Mouse (Mus musculus) neutrophil, adult 65 days (primary cell): ENCODE measurements around the gene Kpna7. TPM values are rescaled to one million over a fixed set of nuclear protein-coding genes. Genes with fewer than 3 reads are reported as not detected.

Source experiments
- total RNA-seq: library from RNA; stranded (reverse); gene quantifications from 2 replicates; pipeline ENCODE4 v1.2.4, GENCODE M21; 2023

Kpna7 gene
- total RNA-seq: not detected in 2 replicates

DNA sequence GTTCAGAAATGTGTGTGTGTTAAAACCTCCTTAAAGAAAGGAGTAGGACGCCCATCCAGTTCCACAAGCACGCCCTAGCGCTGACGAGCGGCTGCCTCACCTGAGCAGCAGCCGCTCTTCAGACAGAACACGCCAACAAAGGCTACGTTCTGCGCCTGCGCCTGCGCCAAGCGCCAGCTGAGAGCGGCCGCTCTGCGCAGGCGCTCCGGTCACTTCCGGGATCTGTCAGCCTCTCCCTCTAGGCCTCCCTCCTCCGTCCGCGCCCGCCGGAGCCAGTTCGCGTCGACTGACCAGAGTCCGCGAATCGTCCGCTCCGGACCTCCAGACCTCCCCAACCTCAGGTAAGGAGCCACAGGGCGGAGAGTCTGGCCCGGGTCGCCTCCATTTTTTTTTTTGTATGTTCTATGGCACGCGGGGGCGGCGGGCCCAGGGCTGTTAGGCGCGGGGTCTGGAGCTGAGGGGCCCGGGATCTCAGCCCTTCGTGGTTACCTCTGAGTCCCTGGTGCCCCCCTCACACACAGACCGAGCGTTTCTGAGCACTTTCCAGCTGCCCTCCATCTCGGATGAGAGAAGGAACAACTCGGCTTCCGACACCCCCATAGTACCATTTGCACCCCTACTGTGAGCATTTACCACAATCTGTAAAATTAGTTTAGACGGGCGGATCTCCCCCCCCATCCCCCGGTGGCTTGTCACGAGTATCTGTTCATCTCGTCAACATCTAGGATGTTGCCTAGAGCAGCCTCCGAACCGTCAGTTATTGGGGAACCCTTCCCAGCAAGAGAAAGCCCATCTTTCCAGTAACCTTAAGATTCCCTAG, at the start of gene Kpna7, which contains the start of gene Arpc1a:
Kpna7 (minus strand) TSS at position 399 of the 820 bp plus-strand sequence.
Arpc1a (plus strand) TSS at position 199 of the 820 bp plus-strand sequence.

DNA sequence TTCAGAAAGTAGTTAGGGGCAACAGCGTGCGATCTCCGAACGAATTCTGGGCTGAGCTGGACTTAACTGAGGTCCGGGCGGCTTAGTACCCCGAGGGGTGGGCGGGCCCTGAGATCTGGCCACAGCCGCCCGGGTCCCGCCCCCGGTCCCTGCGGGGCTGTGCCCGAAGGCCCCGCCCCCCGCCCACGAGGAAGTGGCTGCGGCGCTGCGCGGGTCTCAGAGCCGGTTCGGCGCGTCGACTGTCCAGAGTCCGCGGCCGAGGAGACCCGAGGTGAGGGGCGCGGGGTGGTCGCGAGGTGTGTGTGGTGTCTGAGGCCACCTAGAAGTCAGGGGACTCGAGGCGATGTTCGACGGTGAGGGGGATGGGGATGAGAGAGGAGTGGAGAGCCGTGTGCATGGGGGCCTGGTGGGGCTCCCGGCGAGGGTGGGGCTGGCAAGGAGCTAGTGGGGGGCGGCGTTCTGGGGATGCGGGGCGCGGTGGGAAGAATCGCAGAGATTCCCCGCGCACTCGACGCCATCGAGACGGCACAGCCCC, 30.3 kb upstream of the Kpna7 start, which contains the start of gene Arpc1b:
Arpc1b (plus strand) TSS at position 145 of the 535 bp plus-strand sequence.

DNA sequence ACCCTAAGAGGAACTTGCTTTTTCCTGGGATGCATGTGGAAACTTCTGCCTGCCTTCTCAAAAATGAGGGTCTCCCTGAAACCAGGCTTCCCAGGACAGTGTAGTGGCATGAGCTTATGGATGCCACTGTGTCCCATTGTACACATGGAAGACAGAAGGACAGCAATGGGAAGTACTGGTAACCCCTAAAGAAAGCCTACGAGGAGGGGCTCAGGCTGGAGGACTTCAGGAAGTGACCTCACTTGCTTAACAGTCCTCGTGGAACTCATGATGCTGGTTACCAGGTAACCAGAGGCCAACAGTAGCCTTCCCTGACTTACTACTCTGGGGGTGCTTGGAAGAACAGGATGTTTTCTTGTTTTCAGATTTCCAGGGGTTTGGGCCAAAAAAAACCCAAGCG, 41.1 kb downstream of the Kpna7 start, which contains the start of gene 1700018F24Rik:
1700018F24Rik (plus strand) TSS at position 301 of the 400 bp plus-strand sequence.

DNA sequence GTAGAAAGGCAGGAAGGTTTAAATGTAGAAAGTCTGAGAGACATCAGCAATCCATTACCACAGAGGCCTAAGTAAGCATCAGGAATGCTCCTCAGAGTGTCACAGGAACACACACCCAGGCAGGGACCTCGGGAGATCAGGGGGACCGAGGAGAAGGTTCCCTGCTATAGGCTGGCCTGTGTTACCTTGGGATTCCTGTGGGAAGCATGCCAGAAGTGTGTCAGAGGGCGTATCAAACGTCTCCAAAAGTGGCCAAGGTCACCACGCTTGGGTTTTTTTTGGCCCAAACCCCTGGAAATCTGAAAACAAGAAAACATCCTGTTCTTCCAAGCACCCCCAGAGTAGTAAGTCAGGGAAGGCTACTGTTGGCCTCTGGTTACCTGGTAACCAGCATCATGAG, 51.4 kb downstream of the Kpna7 start, which contains the start of gene Gm4871:
Gm4871 (minus strand) TSS at position 364 of the 400 bp plus-strand sequence.

DNA sequence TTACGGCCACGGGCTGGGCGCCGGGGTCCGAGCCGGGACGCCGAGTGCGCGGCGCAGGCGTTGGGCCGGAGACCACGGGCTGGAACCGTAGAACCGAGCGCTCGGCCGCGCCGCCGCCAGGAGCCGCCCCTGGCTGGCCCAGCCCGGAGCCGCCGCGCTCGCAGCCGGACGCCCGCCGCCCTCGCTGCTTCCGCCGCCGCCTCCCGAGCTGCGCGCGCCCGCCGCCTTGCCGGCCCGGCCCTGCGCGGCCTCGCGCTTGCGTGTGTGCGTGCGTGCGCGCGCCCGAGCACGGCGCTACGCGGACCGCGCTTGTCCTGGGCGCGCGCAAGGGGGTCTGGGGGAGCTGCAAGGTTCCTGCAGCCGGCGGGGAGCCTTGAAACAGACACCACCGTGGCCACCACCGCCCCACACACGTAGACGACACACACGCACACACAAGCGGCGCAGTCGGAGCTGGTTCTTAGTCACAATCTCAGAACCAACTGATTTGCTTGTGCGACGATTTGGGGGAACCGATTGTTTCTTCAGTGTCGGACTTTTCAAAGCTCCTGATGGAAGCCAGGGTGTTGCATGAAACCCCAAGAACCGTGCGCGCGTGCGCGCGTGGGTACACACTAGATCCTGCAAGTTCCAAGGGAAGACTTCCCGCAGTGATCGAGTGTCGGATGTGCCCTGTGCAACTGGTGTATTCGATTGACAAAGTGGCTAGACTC, 118.0 kb downstream of the Kpna7 start, which contains the start of gene Smurf1:
Smurf1 (minus strand) TSS at position 209 of the 713 bp plus-strand sequence.

Other genes starting within 250 kb of the Kpna7 start
- gene Smurf1, start 118.2 kb downstream of the Kpna7 start, total RNA-seq: 17.1 and 19.5 TPM in 2 replicates
- gene Gm4871, start 51.3 kb downstream of the Kpna7 start, total RNA-seq: not detected in 2 replicates
- not detected in 2 replicates for gene 1700018F24Rik, start 41.0 kb downstream of the Kpna7 start, total RNA-seq
- 118 and 140 TPM in 2 replicates for gene Arpc1a, start 200 bp downstream of the Kpna7 start, total RNA-seq
- 1,109 and 1,298 TPM in 2 replicates for gene Arpc1b, start 30.2 kb upstream of the Kpna7 start, total RNA-seq
- 33.7 and 36.2 TPM in 2 replicates for gene Pdap1, start 56.2 kb upstream of the Kpna7 start, total RNA-seq
- 155 and 177 TPM in 2 replicates for gene Bud31, start 56.3 kb upstream of the Kpna7 start, total RNA-seq
- gene Ptcd1, start 83.1 kb upstream of the Kpna7 start, total RNA-seq: 16.7 and 18.1 TPM in 2 replicates
- 22.0 and 25.1 TPM in 2 replicates for gene Cpsf4, start 83.2 kb upstream of the Kpna7 start, total RNA-seq
- 73.5 and 101 TPM in 2 replicates for gene Atp5j2, start 108.0 kb upstream of the Kpna7 start, total RNA-seq
- gene Zkscan14, start 117.8 kb upstream of the Kpna7 start, total RNA-seq: 16.4 and 18.6 TPM in 2 replicates
- gene Zkscan5, start 120.5 kb upstream of the Kpna7 start, total RNA-seq: 2.8 and 3.3 TPM in 2 replicates
- 74.0 and 104 TPM in 2 replicates for gene Zfp655, start 147.7 kb upstream of the Kpna7 start, total RNA-seq
- 11.5 and 18.5 TPM in 2 replicates for gene Zscan25, start 196.5 kb upstream of the Kpna7 start, total RNA-seq